Mouse (Mus musculus): ENCODE data around the gene Hlx.

Hlx gene

DNA sequence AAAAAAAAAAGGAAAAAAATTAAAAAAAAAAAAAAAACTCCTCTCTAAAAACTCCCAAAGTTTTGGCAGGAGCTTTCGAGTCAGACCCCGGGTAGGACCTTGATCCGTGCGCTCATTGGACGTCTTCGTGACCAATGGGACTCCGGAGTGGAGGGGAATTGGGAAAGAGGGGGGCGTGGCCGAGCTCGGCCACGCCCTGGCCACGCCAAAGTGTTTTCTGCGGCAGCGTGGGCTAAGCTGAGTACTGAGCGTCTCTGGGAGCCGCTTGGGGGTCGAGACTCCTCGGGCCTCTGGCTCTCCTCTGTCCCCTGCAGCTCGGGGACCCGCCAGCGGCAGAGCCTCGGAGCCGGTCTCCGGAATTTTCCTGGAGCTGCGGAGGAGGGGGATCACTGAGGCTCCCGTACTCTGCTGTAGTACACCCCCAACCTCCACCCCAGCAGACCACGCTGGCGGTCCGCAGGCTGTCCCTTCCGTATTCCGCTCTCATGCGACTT lies at the start of gene Hlx:
Gene Hlx, minus strand, starts transcription at position 64 of the 494 bp plus-strand sequence.
- no peak for DNase-seq (ENCODE audit: extremely low read depth, low read depth, low spot score)

DNA sequence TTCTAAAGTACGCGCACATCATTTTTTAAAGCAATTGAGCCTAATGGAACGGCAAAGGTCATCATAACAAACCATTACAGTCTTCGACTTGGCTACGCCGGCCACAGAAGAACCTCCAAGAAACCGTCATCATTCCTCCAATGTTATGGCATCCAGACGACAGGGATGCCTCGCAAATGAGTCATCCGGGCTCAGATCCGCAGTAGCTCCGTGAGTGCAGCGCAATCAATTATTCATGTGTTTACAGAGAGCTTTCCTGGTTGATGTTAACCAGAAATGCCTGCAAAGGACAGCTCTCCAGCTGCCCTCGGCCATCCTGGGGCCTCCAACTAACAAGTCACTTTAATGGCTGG lies 49.7 kb upstream of the Hlx start:
- no peak for DNase-seq (ENCODE audit: extremely low read depth, low read depth, low spot score)

DNA sequence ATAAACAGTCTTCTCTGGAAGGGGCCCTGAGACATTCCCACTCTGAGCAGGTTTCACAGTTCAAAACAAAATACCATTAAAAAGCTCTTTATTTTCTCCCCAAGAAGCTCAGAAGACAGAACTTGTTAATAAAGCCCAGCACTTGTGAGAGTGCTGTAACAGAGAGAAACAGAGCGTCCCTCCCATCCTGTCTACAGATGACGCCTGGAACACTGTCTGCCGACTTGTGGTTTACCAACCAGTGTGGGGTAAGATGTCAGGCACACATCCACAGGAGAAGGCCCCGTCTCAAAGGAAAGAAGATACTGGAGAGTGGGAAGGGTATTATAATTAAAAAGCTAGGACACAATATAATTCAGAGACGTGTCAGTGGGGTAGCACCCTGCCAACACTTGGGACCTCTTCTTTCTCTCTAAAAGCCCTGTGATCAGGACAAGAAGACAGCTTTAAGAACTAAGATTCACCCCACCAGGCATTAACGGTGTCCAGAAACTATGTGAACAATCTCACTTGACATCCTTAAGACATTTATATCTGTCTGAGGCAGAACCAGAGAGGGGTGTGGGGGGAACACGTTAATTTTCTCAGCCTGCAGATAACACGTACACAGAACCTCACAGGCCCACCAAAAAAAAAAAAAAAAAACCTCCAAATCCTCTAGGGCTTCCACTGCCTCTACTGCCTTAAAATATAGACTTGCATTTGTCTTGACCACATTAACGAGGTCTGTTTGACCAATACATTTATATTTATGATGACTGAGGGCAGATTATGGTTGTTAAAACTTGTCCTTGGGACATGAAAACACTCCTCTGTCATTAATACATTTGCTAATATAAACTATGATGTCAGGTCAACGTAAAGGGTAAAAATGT lies 49.1 kb upstream of the Hlx start:
- DNase-seq (ENCODE audit: extremely low read depth, low read depth, low spot score), result no peak

DNA sequence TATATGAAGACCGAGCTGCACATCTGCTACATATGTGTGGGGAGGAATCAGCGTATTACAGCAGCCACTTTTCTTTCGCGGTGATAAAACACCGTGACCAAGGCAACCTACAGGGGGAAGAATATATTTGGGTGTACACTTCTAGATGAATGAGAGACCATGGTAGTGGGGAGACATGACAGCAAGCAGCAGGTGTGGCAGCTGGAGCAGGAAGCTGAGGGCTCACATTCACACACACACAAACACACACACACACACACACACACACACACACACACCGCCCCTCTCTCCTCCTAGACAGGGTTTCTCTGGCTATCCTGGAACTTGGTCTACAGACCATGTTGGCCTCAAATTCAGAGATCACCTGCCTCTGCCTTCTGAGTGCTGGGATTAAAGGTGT lies 45.7 kb upstream of the Hlx start:
- DNase-seq (ENCODE audit: extremely low read depth, low read depth, low spot score), result no peak

DNA sequence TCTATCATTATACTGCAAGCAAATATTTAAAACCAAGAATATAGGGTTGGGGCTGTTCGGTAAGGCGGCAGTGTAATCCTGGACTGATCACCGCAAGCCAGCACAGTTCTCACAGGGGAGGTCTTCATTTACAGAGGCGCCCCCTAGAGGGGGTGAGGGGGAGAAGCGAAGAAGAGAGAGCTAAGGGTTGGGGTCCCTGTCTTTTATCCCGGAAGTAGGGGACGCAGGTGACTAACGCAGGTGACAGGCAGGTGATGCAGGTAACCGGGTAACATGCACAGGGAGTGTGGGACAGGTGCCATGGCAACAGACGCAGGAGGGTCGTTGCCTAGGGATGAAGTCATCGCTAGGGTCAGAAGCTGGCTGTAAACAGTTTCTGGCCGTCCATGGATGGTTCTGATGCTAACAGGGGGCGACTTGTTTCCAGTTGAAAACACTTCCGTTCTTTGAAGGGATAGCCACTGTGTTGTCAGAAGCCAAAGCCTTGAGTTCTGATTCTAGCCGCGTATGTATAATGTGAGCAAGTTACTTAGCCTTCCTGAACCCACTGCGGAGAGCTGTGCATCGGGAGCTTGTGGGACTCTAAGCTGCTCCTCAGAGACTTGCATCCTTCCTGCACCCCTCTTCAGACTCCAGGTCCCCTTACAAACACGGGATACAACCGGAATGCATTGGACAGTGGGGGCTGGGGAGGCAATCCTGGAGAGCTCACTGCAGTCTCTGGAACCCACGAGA lies 44.8 kb upstream of the Hlx start:
- DNase-seq (ENCODE audit: extremely low read depth, low read depth, low spot score), result no peak

DNA sequence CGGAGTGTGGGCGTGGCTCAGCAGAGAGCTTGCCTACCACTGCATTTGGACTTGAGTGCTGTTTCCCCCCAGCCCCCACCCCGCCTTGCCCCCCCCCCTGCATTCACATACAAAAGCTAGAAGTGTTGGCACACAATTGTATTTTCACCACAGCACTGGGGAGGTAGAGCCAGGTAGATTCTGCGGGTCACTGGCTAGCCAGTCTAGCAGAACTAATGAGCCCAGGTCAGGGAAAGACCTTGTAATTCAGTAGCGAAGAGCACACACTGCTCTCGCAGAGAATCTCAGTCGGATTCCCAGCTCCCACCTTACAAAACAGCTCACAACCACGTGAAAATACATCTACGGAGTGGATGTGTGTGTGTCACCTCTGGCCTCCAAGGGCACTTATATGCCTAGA lies 42.9 kb upstream of the Hlx start:
- no peak for DNase-seq (ENCODE audit: extremely low read depth, low read depth, low spot score)

DNA sequence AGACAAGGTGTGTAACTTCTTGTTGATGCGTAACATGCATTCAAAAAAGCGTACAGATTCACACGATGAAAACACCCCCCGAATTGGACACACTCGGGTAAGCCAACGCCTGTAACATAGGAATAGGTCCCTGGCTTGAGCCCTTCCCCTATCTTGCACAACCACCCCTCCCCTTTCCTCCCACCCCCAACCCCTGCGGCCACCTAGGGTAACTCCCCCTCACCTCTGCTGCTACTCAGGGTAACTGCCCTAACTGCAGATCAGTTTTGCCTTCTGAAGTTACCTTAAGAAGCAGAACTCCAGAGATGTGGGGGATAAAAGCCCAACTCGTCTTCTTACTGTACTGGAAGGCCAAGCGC lies 39.5 kb upstream of the Hlx start:
- no peak for DNase-seq (ENCODE audit: extremely low read depth, low read depth, low spot score)

DNA sequence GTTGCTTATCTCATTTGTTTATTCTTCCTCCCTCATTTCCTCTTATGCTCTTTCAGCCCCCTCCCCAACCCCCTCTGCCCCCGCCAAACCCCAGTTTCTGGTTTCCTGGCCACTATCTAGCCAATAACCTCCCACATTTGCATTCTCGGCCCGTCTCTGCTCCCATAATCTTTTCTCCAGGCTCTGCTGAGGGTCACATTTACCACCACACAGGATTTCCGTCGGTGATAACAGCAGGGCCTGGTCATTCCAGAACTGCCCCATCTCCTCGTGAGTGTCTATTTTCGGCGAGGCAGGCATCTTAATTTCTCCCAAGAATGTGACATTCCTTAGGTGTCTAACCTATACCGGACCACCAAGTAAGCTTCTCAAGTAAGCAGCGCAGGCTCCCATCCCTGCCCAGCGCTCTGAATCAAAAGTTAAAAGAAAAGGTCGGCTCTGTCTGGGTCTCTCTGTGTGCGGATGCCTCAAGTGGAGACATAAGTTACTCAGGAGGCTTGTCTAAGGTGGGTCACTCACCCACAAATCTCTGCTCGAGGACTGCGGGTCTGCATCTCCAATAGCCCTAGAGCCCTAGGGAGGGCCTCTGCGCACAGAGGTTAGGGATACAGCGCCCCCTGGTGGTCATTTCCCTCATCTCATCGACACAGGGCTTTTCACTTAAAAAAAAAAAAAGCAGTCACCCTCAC lies 38.9 kb upstream of the Hlx start:
- no peak for DNase-seq (ENCODE audit: extremely low read depth, low read depth, low spot score)

DNA sequence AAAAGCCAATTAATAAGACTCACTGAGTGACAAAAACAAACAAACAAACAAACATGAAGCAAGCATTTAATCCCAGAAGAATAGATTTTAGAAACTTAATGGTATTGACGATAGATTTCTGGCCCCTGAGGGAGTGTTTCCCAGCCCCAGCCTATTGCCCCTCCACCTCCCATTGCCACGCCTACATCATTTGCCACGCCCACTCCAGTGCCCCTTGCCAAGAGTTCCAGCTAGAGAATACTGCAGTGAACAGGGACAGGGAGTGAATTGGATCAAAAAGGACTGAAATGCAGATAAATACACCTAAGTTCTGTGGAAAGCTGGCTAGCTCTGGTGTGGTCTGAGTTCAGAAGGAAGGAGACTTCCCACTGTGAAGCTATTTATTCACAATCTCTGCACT lies 31.4 kb upstream of the Hlx start:
- DNase-seq (ENCODE audit: extremely low read depth, low read depth, low spot score), result no peak

DNA sequence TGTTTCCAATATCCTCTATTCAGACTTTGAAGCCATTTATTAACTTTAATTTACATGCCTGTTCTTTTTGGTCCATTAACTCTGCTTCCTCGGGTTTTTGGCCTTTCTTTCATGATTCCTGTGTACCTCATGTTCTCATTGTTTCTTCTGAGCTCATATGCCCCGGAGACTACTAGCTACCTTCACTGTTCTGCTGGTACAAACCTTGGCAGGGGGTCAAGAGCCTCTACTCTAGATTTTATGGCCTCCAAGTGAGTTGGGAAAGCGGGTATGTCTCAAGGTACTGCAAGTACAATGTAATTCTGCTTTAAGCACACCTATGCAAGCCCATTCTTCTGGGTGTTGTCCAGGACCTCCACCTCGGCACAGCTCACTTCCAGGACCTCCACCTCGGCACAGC lies 30.5 kb upstream of the Hlx start:
- peak; percentile 97 for DNase-seq (ENCODE audit: extremely low read depth, low read depth, low spot score)

DNA sequence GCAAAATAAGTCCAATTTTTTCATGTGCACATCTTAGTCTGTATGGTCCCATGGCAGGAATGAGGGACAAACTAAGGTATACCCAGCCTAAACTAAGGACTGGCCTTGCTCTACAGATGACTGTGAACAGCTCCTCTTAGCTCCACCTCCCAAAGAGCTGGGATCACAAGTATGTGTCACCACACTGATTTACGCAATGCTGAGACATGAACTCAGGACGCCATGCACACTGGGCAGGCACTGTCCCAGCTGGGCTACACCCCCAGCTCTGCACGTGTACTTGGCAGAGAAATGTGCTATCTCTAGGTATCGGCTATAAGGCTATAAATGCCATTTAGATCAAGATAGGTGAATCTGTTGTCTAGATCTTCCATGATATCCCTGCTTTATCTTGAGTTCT lies 29.6 kb upstream of the Hlx start:
- DNase-seq (ENCODE audit: extremely low read depth, low read depth, low spot score), result peak; percentile 68

DNA sequence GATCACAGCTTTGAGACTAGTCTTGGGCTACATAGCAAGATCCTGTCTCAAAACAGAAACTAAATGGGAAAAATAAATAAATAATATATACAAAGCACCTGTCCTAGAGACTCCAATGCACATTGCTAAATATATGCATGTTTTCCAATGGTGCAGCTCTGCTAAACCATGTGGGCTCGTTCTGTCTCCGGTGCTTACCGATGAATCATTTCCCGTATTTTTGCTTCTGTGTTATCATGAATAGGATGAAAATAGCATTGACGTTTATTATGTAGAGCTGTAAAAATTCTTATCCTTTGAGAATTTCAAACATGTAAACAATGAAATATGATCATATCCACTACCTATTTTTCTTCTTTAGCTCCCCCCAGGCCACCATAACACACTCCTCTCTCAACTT lies 20.3 kb upstream of the Hlx start:
- DNase-seq (ENCODE audit: extremely low read depth, low read depth, low spot score), result no peak

DNA sequence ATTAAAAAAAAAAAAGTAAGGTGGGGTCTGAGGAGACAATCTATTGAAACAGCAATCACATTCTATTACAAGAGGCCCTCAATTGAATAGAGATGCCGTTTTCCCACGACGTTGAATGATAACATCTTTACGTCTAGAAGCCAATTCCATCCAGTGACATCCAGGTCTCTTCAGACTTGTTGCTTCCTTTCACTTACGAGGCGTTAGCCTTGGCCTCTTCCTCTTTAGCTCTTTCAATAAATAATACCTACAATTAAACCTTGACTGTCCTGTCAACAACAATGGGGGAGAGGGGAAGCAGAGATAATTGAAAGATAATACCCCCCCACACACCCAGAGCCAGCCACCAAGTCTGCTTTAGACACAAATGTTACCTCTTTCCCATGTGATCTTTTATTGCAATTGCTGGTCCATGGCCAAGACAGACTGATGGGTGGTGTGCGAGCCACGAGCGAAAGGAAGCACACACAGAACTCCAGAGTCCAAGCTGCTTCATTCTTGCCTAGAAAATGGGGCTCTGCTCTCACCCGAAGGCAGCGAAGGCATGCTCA lies 17.8 kb upstream of the Hlx start:
- no peak for DNase-seq (ENCODE audit: extremely low read depth, low read depth, low spot score)

DNA sequence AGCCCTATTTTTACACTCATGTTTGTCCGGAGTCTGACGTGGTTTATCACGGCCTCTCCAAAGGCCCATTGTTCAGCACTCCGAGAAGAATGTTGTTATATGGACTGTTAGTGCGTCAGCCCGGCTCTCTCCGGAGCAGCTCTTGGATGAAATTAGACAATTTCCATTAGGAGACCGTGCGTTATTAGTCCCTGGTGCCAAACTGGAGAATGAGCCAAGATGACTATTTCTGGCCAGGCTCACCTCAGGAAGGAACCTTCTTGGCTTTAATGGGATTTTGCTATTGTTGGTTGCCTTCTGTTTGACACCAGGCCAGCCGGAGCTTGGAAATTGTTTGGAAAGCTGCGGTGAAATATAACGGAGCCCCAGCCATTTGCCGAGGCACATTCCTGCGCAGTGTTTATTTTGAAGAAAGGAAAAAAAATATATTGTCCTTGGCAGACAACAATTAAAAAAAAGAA lies 16.3 kb upstream of the Hlx start:
- DNase-seq (ENCODE audit: extremely low read depth, low read depth, low spot score), result no peak

DNA sequence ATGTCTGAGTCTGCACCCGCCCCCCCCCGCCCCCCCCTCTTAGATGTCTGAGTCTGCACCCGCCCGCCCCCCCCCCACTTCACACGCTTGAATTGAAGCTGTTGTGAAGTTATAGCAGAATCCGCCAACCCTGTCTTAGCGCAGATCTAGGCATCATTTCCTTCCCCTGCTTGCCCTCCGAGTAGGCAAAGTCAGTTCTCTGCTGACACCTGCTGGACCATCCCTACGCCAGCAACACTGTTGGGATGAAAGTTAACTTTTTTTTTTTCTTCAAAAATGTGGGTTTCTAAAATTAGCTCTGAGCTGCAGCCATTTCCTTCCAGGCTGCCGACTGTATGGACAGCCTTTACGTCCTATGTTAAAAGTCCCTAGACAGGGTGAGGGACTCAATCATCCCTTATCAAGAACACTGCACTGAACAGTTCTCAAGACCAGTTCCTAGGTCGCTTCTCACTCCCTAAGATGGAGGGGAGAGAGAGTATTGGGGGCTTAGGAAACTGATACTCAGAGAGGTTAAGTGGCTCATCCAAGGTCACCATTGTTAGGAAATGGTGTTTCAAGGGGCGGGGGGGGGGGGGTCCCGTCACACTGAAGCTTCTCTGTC lies 5.6 kb upstream of the Hlx start:
- no peak for DNase-seq (ENCODE audit: extremely low read depth, low read depth, low spot score)

DNA sequence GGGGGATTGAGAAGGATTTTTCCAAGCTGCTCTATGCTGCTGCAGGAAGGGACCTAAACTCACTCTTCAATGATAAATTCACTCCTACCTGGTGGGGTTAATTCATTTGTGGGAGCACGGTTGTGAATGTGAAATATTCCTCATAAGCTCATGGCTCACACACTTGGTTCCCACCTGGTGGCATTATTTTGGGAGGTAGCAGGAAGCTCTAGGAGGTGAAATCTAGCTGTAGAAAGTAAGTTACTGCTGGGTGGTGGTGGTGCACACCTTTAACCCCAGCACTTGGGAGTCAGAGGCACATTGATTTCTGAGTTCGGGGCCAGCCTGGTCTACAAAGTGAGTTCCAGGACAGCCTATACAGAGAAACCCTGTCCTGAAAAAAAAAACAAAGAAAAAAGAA lies 4.8 kb upstream of the Hlx start:
- DNase-seq (ENCODE audit: extremely low read depth, low read depth, low spot score), result no peak

DNA sequence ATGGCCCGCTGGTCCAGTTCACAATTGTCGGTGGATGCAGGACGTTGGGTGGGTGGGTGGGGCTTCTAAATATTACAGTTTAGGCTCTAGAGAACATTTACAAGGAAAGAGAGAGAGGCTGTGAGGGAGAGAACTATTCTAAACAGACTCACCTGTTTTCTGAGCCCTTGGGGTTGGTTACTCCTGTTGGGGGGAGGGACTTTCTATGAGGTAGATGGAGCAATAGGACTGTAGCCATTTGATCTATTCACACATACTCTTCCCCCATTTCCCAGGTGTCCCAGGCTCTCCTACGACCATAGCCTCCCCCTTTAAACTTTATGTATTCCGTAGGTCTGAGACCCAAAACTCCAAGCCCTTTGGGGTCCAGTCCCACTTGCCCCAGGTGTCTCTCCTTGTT lies 3.8 kb upstream of the Hlx start:
- no peak for DNase-seq (ENCODE audit: extremely low read depth, low read depth, low spot score)

DNA sequence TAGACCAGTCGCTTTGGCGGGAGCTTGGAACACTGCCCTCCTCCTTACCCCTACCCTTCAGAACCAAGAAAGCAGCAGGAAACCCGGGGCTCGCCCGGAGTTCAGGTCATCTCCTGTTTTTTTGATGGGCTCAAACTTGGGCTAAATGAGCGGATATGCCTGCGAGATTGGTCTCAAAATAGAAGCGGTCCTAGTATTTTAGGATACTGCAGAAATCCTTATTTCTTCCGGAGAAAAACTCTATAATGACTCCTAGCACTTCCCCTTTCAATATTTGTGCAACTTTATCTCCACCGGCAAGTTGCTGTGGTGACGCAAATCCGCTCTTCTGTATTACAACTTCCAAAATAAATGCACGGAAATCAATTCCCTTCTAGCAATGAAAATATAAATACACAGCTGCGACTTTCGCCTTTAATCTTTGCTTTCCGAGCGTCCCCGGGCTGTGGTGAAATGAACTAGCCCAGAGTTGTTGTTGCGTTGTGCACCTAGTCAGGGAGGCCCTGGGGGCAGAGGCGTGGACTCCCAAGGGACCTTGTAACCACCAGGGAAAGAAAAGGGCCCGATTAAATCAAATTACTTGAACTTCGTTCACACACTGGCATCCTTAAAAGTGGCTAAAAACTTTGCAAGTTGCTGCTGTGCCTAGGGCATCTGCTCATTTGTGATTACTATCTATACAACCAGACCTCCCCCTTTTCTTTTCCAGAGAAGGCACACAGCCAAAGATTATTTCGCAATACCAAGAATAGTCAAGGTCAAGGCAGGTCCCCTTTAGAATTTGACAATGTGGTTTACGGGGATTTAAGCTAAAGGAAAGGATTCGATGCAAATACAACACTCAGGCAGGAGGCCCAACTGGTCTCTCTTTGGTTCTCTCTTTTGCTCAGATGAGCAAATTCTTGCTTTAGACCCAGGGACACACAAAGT lies 2.8 kb upstream of the Hlx start:
- DNase-seq (ENCODE audit: extremely low read depth, low read depth, low spot score), result no peak

DNA sequence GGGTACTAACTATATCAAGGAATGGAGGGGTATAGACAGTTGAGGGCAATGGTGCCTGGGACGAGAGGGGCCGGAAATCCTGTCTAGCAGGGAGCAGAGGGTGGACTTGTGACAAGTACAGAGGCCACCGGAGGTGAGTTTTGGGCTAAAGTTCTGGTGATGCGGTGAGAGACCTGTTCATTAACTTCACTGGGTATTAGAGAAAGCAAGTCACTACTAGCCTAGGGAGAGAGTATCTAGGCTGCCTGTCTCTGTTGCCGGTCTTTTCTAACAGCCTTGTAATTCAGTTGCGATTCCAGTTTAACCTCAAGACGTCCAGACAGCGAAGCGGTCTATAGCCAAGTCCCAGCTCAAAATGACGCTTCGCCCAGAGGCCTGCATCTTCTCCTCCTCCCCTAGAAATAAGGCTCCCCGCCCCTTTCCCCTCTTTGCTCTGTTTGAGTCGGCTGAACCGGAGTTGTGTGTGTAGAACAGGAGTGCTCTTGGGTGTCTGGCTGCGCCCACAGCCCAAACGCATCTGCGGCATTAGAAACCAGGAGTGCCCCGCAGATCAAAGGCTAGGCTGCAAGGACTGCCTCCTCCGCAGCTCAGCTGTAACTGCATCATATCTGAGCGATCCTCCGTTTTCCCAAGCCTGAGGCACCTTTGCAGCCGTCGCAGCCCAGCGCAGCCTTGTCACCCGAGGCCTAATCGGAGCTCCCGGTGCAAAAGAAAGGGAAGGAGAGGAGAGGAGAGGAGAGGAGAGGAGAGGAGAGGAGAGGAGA lies 1.8 kb upstream of the Hlx start:
- DNase-seq (ENCODE audit: extremely low read depth, low read depth, low spot score), result no peak

Data from fat pad, adult 2 months (tissue).